ENCODE assay signal across 29 mouse cellular contexts in the genomic region with DNA sequence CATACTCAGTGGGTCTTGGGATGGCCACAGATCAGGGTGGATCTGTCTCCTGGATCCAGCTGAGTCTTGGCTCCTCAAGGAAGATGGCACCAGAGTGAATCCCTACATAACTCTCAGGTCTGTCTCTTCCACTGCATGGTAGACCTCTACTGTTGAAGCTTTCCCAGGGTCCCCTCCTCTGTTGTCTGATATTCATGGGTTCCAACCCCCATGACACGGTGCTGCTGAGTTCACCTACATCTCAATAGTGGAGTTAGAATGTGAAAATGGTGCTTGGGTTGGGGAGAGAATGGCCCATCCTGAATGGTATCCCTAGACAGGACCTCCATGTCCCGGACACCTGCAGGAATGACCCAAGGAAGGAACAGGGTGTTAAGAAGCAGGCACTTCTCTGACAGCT. TPM values are rescaled to one million over a fixed set of nuclear protein-coding genes. Genes with fewer than 3 reads are reported as not detected.
A peak's percentile ranks its signal among the peaks of the same experiment; 100 is the strongest.
DNase-seq lines count a peak whose midpoint lies in the region; ATAC-seq and TF ChIP-seq lines count a peak whose summit lies in the region.
"Had no signal": no experiment of that assay in that cellular context is flagged by ENCODE, and none has a peak within 500 bp of the region (broad histone marks: within the 10 kb centered on the region; RNA-seq: fewer than 3 reads in every experiment).

No protein-coding gene starts in this region.

- H3K27me3 ChIP-seq in heart, embryonic 10.5 days (ENCODE audit: insufficient read depth, poor library complexity, severe bottlenecking), result no peaks in the 10 kb centered on the region
- no peaks in the 10 kb centered on the region for H3K27me3 ChIP-seq in lung, postnatal 0 days (replicated peaks; ENCODE audit: insufficient read depth, low read length)
- no peaks in the 10 kb centered on the region for H3K27me3 ChIP-seq in liver, embryonic 13.5 days
- H3K27me3 ChIP-seq: embryonic facial prominence, embryonic 12.5 days; forebrain, embryonic 12.5 days; heart, embryonic 12.5 days; kidney, embryonic 15.5 days; limb, embryonic 13.5 days; megakaryocyte, embryonic 14.5 days; midbrain, embryonic 15.5 days; Patski had no signal

- 0 out of 2 replicates have a peak, but pooled peaks have one; percentile 3 for ATAC-seq in lung, postnatal 0 days
- no peak for ATAC-seq in liver, embryonic 13.5 days (ENCODE audit: low read depth)
- ATAC-seq: hindbrain, embryonic 16.5 days; midbrain, embryonic 15.5 days; Patski had no signal

- H3K36me3 ChIP-seq in heart, embryonic 10.5 days, result 0 out of 2 replicates have a peak, but pooled peaks cover 10% of the 10 kb centered on the region
- H3K36me3 ChIP-seq in lung, postnatal 0 days (ENCODE audit: insufficient read depth, low read length), result no peaks in the 10 kb centered on the region
- peaks cover 79% of the 10 kb centered on the region for H3K36me3 ChIP-seq in liver, embryonic 13.5 days
- H3K36me3 ChIP-seq: heart, embryonic 12.5 days; kidney, embryonic 15.5 days; midbrain, embryonic 15.5 days had no signal

- H3K4me1 ChIP-seq in heart, embryonic 10.5 days, result peaks cover 53% of the 10 kb centered on the region
- peaks cover 10% of the 10 kb centered on the region for H3K4me1 ChIP-seq in lung, postnatal 0 days (ENCODE audit: insufficient read depth, low read depth, low read length)
- peaks cover 99% of the 10 kb centered on the region for H3K4me1 ChIP-seq in liver, embryonic 13.5 days (replicated peaks)

- H3K27ac ChIP-seq in heart, embryonic 10.5 days, result peak overlapping the region; percentile 71; the same call in 1 of the 2 replicates
- H3K27ac ChIP-seq in lung, postnatal 0 days (ENCODE audit: low read length), result no peak overlapping the region
- peak overlapping the region; percentile 99 for H3K27ac ChIP-seq in liver, embryonic 13.5 days
- H3K27ac ChIP-seq: embryonic facial prominence, embryonic 12.5 days; forebrain, embryonic 12.5 days; kidney, embryonic 15.5 days; left cerebral cortex, adult 2 months; limb, embryonic 13.5 days; midbrain, embryonic 15.5 days; stomach, postnatal 0 days had no signal

- peak; percentile 61 for DNase-seq in heart, embryonic 10.5 days (ENCODE audit: low spot score)
- no peak for DNase-seq in heart, adult 8-10 months (ENCODE audit: low spot score)
- DNase-seq in lung, postnatal 0 days (ENCODE audit: low spot score), result no peak
- DNase-seq in lung, postnatal 36 days, result no peak
- DNase-seq in liver, embryonic 13.5 days, result no peak
- no peak for DNase-seq in left cerebral cortex, adult 9 months (ENCODE audit: low spot score in 2 of 2)
- DNase-seq in gastrocnemius, postnatal 36 days, result no peak
- DNase-seq: adrenal gland, postnatal 10 days; embryo, embryonic 11 days; gastrocnemius, postnatal 10 days; kidney, adult 18-20 months; kidney, postnatal 25 days; lung, embryonic 14.5 days; lung, postnatal 4 days; right cerebral cortex, adult 18-20 months; right cerebral cortex, postnatal 4 days; thymus, adult 18-20 months; thymus, postnatal 36 days had no signal

- no peak overlapping the region for H3K4me3 ChIP-seq in heart, embryonic 10.5 days
- H3K4me3 ChIP-seq in lung, postnatal 0 days (ENCODE audit: low read depth, low read length), result no peak overlapping the region
- H3K4me3 ChIP-seq in liver, embryonic 13.5 days (replicated peaks), result peak overlapping the region; percentile 95
- H3K4me3 ChIP-seq: embryonic facial prominence, embryonic 12.5 days; forebrain, embryonic 12.5 days; heart, embryonic 12.5 days; kidney, embryonic 15.5 days; left cerebral cortex, adult 2 months; limb, embryonic 13.5 days; megakaryocyte, embryonic 14.5 days; midbrain, embryonic 15.5 days had no signal

- no peak for TF ChIP-seq EP300 in lung, postnatal 0 days (IDR thresholded peaks at IDR 0.05)

- no peaks in the 10 kb centered on the region for H3K9me3 ChIP-seq in heart, embryonic 10.5 days
- no peaks in the 10 kb centered on the region for H3K9me3 ChIP-seq in lung, postnatal 0 days (ENCODE audit: low read length)
- no peaks in the 10 kb centered on the region for H3K9me3 ChIP-seq in liver, embryonic 13.5 days (replicated peaks)
- H3K9me3 ChIP-seq: embryonic facial prominence, embryonic 12.5 days; forebrain, embryonic 12.5 days; heart, embryonic 12.5 days; kidney, embryonic 15.5 days; limb, embryonic 13.5 days; megakaryocyte, embryonic 14.5 days; midbrain, embryonic 15.5 days had no signal

- intact Hi-C loops in gastrocnemius, postnatal 36 days (cut with DNase I), result no loop called here

- TF ChIP-seq CTCF in lung, postnatal 0 days (IDR thresholded peaks at IDR 0.05), result no peak

- no peak overlapping the region for H3K9ac ChIP-seq in lung, postnatal 0 days (replicated peaks; ENCODE audit: low read depth)
- H3K9ac ChIP-seq in liver, embryonic 13.5 days, result peak overlapping the region; percentile 99
- H3K9ac ChIP-seq: embryonic facial prominence, embryonic 12.5 days; forebrain, embryonic 12.5 days; heart, embryonic 12.5 days; kidney, embryonic 15.5 days; limb, embryonic 13.5 days; lung, embryonic 14.5 days; midbrain, embryonic 15.5 days had no signal

- H3K4me2 ChIP-seq in lung, postnatal 0 days (replicated peaks; ENCODE audit: low read depth, low read length), result peak overlapping the region; percentile 14; the same call in 1 of the 2 replicates
- peak overlapping the region; percentile 86 for H3K4me2 ChIP-seq in liver, embryonic 13.5 days
- H3K4me2 ChIP-seq: embryonic facial prominence, embryonic 12.5 days; forebrain, embryonic 12.5 days; heart, embryonic 12.5 days; kidney, embryonic 15.5 days; limb, embryonic 13.5 days; lung, embryonic 14.5 days; midbrain, embryonic 15.5 days had no signal

- WGBS in heart, embryonic 10.5 days, result 77% methylated on average over 2 of the region's 2 CpGs
- 61% methylated on average over 2 of the region's 2 CpGs for WGBS in lung, postnatal 0 days
- 77% methylated on average over 2 of the region's 2 CpGs for WGBS in liver, embryonic 13.5 days (ENCODE audit: insufficient replicate concordance)

RNA-seq across cellular contexts. Expression of gene Lpcat1, which starts 6.7 kb away (rescaled TPM):
- polyA plus RNA-seq in heart, embryonic 10.5 days (2016; fragmentation: Nextera tagmentation; extraction: Ambion mirVana), result 31.9 and 39.6 TPM in 2 replicates
- 1 to 10 TPM; 6.8 to 9.6 (median 7.5) TPM for total RNA-seq in heart, adult 8-10 months (2022)
- polyA plus RNA-seq in lung, postnatal 0 days (2015; fragmentation: Nextera tagmentation; extraction: Ambion mirVana), result 368 and 414 TPM in 2 replicates
- 77.9 and 83.7 TPM in 2 replicates for polyA plus RNA-seq in liver, embryonic 13.5 days (2015; fragmentation: Nextera tagmentation; extraction: Ambion mirVana)
- 1 to 10 TPM; 2.7 TPM for total RNA-seq in gastrocnemius, postnatal 36 days (2021)
